Mouse (Mus musculus) kidney, embryonic 14.5 days (tissue): ENCODE data around the gene Gch1. TPM values are rescaled to one million over a fixed set of nuclear protein-coding genes. Genes with fewer than 3 reads are reported as not detected.
A peak's percentile ranks its signal among the peaks of the same experiment; 100 is the strongest.

ENCODE experiments used
- ATAC-seq: fragments of 200-750 bp; cut with Nextera tagmentation; 2 replicates; pipeline ENCODE4 v1.8.0; 2017; ENCODE audit warnings: moderate number of reproducible peaks, mild to moderate bottlenecking, moderate TSS enrichment, moderate library complexity; ENCODE audit not compliant: low FRiP score, low TSS enrichment
- H3K27ac ChIP-seq: fragments of 300-500 bp; sonication (generic); 2 replicates; pipeline ENCODE4 v1.5.1; 2014; ENCODE audit warnings: low read depth, mild to moderate bottlenecking, low read length, moderate library complexity, mixed read lengths
- H3K27me3 ChIP-seq: fragments of 300-500 bp; sonication (generic); 2 replicates; pipeline ENCODE4 v1.6.1; 2014; ENCODE audit warnings: mild to moderate bottlenecking, low read length; ENCODE audit not compliant: control insufficient read depth, insufficient read depth
- H3K36me3 ChIP-seq: fragments of 300-500 bp; sonication (generic); 2 replicates; pipeline ENCODE4 v1.6.1; 2014; ENCODE audit warnings: low read length, mixed read lengths; ENCODE audit not compliant: control insufficient read depth, insufficient read depth
- H3K4me1 ChIP-seq: fragments of 300-500 bp; sonication (generic); 2 replicates; pipeline ENCODE4 v1.6.1; 2014; ENCODE audit warnings: low read length, mixed read lengths; ENCODE audit not compliant: control insufficient read depth, insufficient read depth
- H3K4me2 ChIP-seq: fragments of 300-500 bp; sonication (generic); replicated peaks from 2 replicates; pipeline ENCODE4 v1.6.1; 2014; ENCODE audit warnings: low read depth, mild to moderate bottlenecking, low read length
- H3K4me3 ChIP-seq: fragments of 300-500 bp; sonication (generic); 2 replicates; pipeline ENCODE4 v1.5.1; 2014; ENCODE audit warnings: mild to moderate bottlenecking, low read length
- H3K9ac ChIP-seq: fragments of 300-500 bp; sonication (generic); 2 replicates; pipeline ENCODE4 v1.6.1; 2014; ENCODE audit warnings: low read depth, mild to moderate bottlenecking, low read length, moderate library complexity
- H3K9me3 ChIP-seq: fragments of 300-500 bp; sonication (generic); 2 replicates; pipeline ENCODE4 v1.6.1; 2016; ENCODE audit warnings: low read length; ENCODE audit not compliant: control insufficient read depth
- WGBS: fragments of 180-500 bp; shearing (Covaris S2); extraction: QIAGEN DNeasy Blood & Tissue Kit; methylation state at CpG from one replicate; pipeline ENCODE4 v1.1.7; 2014; 5-methylcytosine and 5-hydroxymethylcytosine counted together
- polyA plus RNA-seq: library from polyadenylated mRNA; unstranded; fragments of >200 nt; fragmentation: Nextera tagmentation; extraction: Ambion mirVana; gene quantifications from 2 replicates; pipeline ENCODE4 v1.2.1, GENCODE M21; 2014

Gene Gch1
- 1.4 and 2.2 TPM in 2 replicates for polyA plus RNA-seq

- H3K4me2 ChIP-seq, result peak within 1 kb of the TSS; percentile 99
- H3K9ac ChIP-seq, result peak within 1 kb of the TSS; percentile 57
- H3K27ac ChIP-seq, result no peak within 1 kb of the TSS
- peak within 1 kb of the TSS; percentile 71 for H3K4me3 ChIP-seq
- H3K4me1 ChIP-seq, result peaks cover 6% of the 10 kb centered on the region; the same call in 1 of the 2 replicates
- H3K9me3 ChIP-seq, result no peaks in the 10 kb centered on the region
- H3K27me3 ChIP-seq, result peaks cover 8% of the 10 kb centered on the region; the same call in 1 of the 2 replicates
- H3K36me3 ChIP-seq, result no peaks in the 10 kb centered on the region
- under 1% methylated on average over 61 of the region's 68 CpGs for WGBS
- ATAC-seq, result peak; percentile 91
These were observed at the start of gene Gch1 for GRCm38 (mm10) chr14:47188848-47189634. Gch1 (minus strand) TSS chr14:47189413.

- no peak overlapping the region for H3K27ac ChIP-seq
- no peaks in the 10 kb centered on the region for H3K27me3 ChIP-seq
- no peak overlapping the region for H3K4me3 ChIP-seq
- H3K9ac ChIP-seq, result no peak overlapping the region
- no peak for ATAC-seq
- no peaks in the 10 kb centered on the region; the same call in 1 of the 2 replicates for H3K9me3 ChIP-seq
- H3K4me1 ChIP-seq, result no peaks in the 10 kb centered on the region
- WGBS, result 87% methylated on average over 4 of the region's 4 CpGs
- peaks cover 12% of the 10 kb centered on the region for H3K36me3 ChIP-seq
- H3K4me2 ChIP-seq, result no peak overlapping the region
These were observed 48.1 kb upstream of the Gch1 start for GRCm38 (mm10) chr14:47237286-47237685.

GRCm38 (mm10) chr14:47236491-47236890 lies 47.3 kb upstream of the Gch1 start:
- Histone ChIP-seq H3K36me3 (peaks cover 9% of the 10 kb centered on the region), H3K4me3 (no peak overlapping the region), H3K27me3 (no peaks in the 10 kb centered on the region), H3K9me3 (no peaks in the 10 kb centered on the region; the same call in 1 of the 2 replicates), H3K4me1 (no peaks in the 10 kb centered on the region), H3K9ac (no peak overlapping the region), H3K4me2 (no peak overlapping the region), H3K27ac (no peak overlapping the region)
- WGBS, result 89% methylated on average over 7 of the region's 7 CpGs
- ATAC-seq, result no peak

- 71% methylated on average over 5 of the region's 5 CpGs for WGBS
These were observed 45.5 kb upstream of the Gch1 start for GRCm38 (mm10) chr14:47234526-47235250.

GRCm38 (mm10) chr14:47234032-47234431 lies 44.8 kb upstream of the Gch1 start:
- Histone ChIP-seq H3K36me3 (no peaks in the 10 kb centered on the region), H3K27me3 (no peaks in the 10 kb centered on the region), H3K4me3 (no peak overlapping the region), H3K9me3 (no peaks in the 10 kb centered on the region; the same call in 1 of the 2 replicates), H3K9ac (no peak overlapping the region), H3K27ac (no peak overlapping the region), H3K4me1 (no peaks in the 10 kb centered on the region), H3K4me2 (no peak overlapping the region)
- no peak for ATAC-seq
- WGBS, result 88% methylated on average over 3 of the region's 3 CpGs

More at GRCm38 (mm10) chr14:47234526-47235250, 45.5 kb upstream of the Gch1 start:
- Histone ChIP-seq H3K27me3 (no peaks in the 10 kb centered on the region), H3K9me3 (no peaks in the 10 kb centered on the region; the same call in 1 of the 2 replicates), H3K4me1 (no peaks in the 10 kb centered on the region), H3K9ac (no peak overlapping the region), H3K4me2 (no peak overlapping the region), H3K27ac (no peak overlapping the region), H3K4me3 (no peak overlapping the region), H3K36me3 (no peaks in the 10 kb centered on the region; the same call in 1 of the 2 replicates)
- no peak for ATAC-seq

GRCm38 (mm10) chr14:47233602-47234001 lies 44.4 kb upstream of the Gch1 start:
- no peaks in the 10 kb centered on the region; the same call in 1 of the 2 replicates for H3K9me3 ChIP-seq
- no peak overlapping the region for H3K9ac ChIP-seq
- H3K27me3 ChIP-seq, result no peaks in the 10 kb centered on the region
- H3K4me2 ChIP-seq, result no peak overlapping the region
- H3K27ac ChIP-seq, result no peak overlapping the region
- WGBS, result 85% methylated on average over 2 of the region's 2 CpGs
- H3K4me3 ChIP-seq, result no peak overlapping the region
- no peaks in the 10 kb centered on the region for H3K4me1 ChIP-seq
- no peaks in the 10 kb centered on the region for H3K36me3 ChIP-seq
- ATAC-seq, result no peak

- H3K27ac ChIP-seq, result no peak overlapping the region
- H3K9me3 ChIP-seq, result peaks cover under 1% of the 10 kb centered on the region; the same call in 1 of the 2 replicates
- no peak overlapping the region for H3K9ac ChIP-seq
- WGBS, result 82% methylated on average over 11 of the region's 11 CpGs
- no peak overlapping the region for H3K4me2 ChIP-seq
- no peak overlapping the region for H3K4me3 ChIP-seq
- H3K4me1 ChIP-seq, result no peaks in the 10 kb centered on the region
- H3K27me3 ChIP-seq, result no peaks in the 10 kb centered on the region
- no peaks in the 10 kb centered on the region for H3K36me3 ChIP-seq
- ATAC-seq, result no peak
These were observed 40.7 kb upstream of the Gch1 start for GRCm38 (mm10) chr14:47229796-47230376.

GRCm38 (mm10) chr14:47225931-47226330 lies 36.7 kb upstream of the Gch1 start:
- no peaks in the 10 kb centered on the region for H3K4me1 ChIP-seq
- H3K27me3 ChIP-seq, result no peaks in the 10 kb centered on the region
- H3K9me3 ChIP-seq, result 0 out of 2 replicates have a peak, but pooled peaks cover 3% of the 10 kb centered on the region
- H3K9ac ChIP-seq, result no peak overlapping the region
- ATAC-seq, result no peak
- H3K27ac ChIP-seq, result no peak overlapping the region
- H3K4me3 ChIP-seq, result no peak overlapping the region
- no peaks in the 10 kb centered on the region for H3K36me3 ChIP-seq
- 90% methylated on average over 8 of the region's 8 CpGs for WGBS
- no peak overlapping the region for H3K4me2 ChIP-seq
